Mouse (Mus musculus) CH12.LX (cell line): Measurements from ENCODE around the gene Gm6408.

ENCODE experiments used
- CTCF ChIP-seq, 2 experiments: IDR thresholded peaks in 1 of 2; conservative IDR thresholded peaks in 1 of 2; 2 replicates each; pipeline ENCODE4 v1.5.1; 2011 to 2012; ENCODE audit warnings: low read depth in 2 of 2, low read length in 2 of 2, improper control_type of control experiment in 1 of 2, inconsistent platforms in 1 of 2, mild to moderate bottlenecking in 1 of 2, moderate library complexity in 1 of 2
- JUN ChIP-seq: IDR thresholded peaks from 2 replicates; pipeline ENCODE4 v1.6.1; 2011; ENCODE audit warnings: low read depth, mild to moderate bottlenecking, low read length, improper control_type of control experiment, moderate library complexity; ENCODE audit not compliant: insufficient read depth
- MAFK ChIP-seq: IDR thresholded peaks from 2 replicates; pipeline ENCODE4 v1.6.1; 2011; ENCODE audit warnings: low read length, improper control_type of control experiment; ENCODE audit not compliant: insufficient replicate concordance
- MYC ChIP-seq: IDR thresholded peaks from 2 replicates; pipeline ENCODE4 v1.6.1; 2011; ENCODE audit warnings: low read depth, mild to moderate bottlenecking, improper control_type of control experiment, low read length
- NELFE ChIP-seq: IDR thresholded peaks from 2 replicates; pipeline ENCODE4 v1.6.1; 2011; ENCODE audit warnings: low read depth, low read length, improper control_type of control experiment
- POLR2A ChIP-seq: IDR thresholded peaks from 2 replicates; pipeline ENCODE4 v1.6.1; 2011; ENCODE audit warnings: low read depth, mild to moderate bottlenecking, improper control_type of control experiment, low read length
- RAD21 ChIP-seq: IDR thresholded peaks from 2 replicates; pipeline ENCODE4 v1.6.1; 2011; ENCODE audit warnings: low read depth, mild to moderate bottlenecking, low read length, improper control_type of control experiment, moderate library complexity
- TBP ChIP-seq: conservative IDR thresholded peaks from 2 replicates; pipeline ENCODE4 v1.6.1; 2011; ENCODE audit warnings: low read depth, low read length, improper control_type of control experiment
- ZKSCAN1 ChIP-seq: IDR thresholded peaks from 2 replicates; pipeline ENCODE4 v1.6.1; 2012; ENCODE audit warnings: low read depth, inconsistent platforms, low read length, improper control_type of control experiment, borderline replicate concordance

GRCm38 (mm10) chr5:146466663-146467062, 15.1 kb upstream of the Gm6408 start:
- TF ChIP-seq CTCF (conservative IDR thresholded peaks at IDR 0.05 in 1 of 2, IDR thresholded peaks at IDR 0.05 in 1 of 2; ENCODE audit: low read depth in 2 of 2, low read length in 2 of 2) = no peak
- TF ChIP-seq JUN = no peak
- TF ChIP-seq TBP = no peak
- TF ChIP-seq POLR2A = no peak
- no peak for TF ChIP-seq MYC
- no peak for TF ChIP-seq NELFE
- TF ChIP-seq ZKSCAN1 = no peak
- no peak for TF ChIP-seq RAD21
- no peak for TF ChIP-seq MAFK
